Comparison of ENCODE assay signal across 11 mouse cellular contexts in genomic region chr2:101598190-101599181, GRCm38 (mm10). TPM values are rescaled to one million over a fixed set of nuclear protein-coding genes. Genes with fewer than 3 reads are reported as not detected.
DNase-seq lines count a peak whose midpoint lies in the region; ATAC-seq and TF ChIP-seq lines count a peak whose summit lies in the region.
"Had no signal": no experiment of that assay in that cellular context is flagged by ENCODE, and none has a peak within 500 bp of the region (broad histone marks: within the 10 kb centered on the region; RNA-seq: fewer than 3 reads in every experiment).

No protein-coding gene starts in this region.

- intact Hi-C loops in gastrocnemius, postnatal 36 days (cut with DNase I) = no loop called here

- 24% methylated on average over 13 of the region's 13 CpGs for WGBS in forebrain, postnatal 0 days

- no peak overlapping the region for H3K9ac ChIP-seq in forebrain, postnatal 0 days

- peak; percentile 34 for ATAC-seq in forebrain, postnatal 0 days
- ATAC-seq in megakaryocyte, adult 5-6 weeks (ENCODE audit: poor library complexity, severe bottlenecking) = no peak

- no peak overlapping the region for H3K4me3 ChIP-seq in forebrain, postnatal 0 days (ENCODE audit: low read depth, low read length)
- H3K4me3 ChIP-seq: limb, embryonic 10.5 days had no signal

- H3K4me1 ChIP-seq in forebrain, postnatal 0 days (ENCODE audit: insufficient read depth) = 0 out of 2 replicates have a peak, but pooled peaks cover 9% of the 10 kb centered on the region

- no peak for TF ChIP-seq CTCF in forebrain, postnatal 0 days (IDR thresholded peaks at IDR 0.05; ENCODE audit: low read depth)

- peak; percentile 16 for DNase-seq in kidney, adult 18-20 months
- DNase-seq in kidney, postnatal 14 days = no peak
- DNase-seq in thymus, postnatal 4 days = peak; percentile 13
- DNase-seq in thymus, adult 18-20 months = no peak
- peak; percentile 63 for DNase-seq in forebrain, postnatal 0 days
- DNase-seq in adrenal gland, postnatal 4 days (ENCODE audit: low spot score in 2 of 2) = no peak
- no peak for DNase-seq in gastrocnemius, postnatal 36 days
- DNase-seq: lung, postnatal 36 days had no signal

- H3K27me3 ChIP-seq in forebrain, postnatal 0 days (ENCODE audit: insufficient read depth, low read length) = no peaks in the 10 kb centered on the region

- peak overlapping the region; percentile 22; the same call in 1 of the 2 replicates for H3K27ac ChIP-seq in forebrain, postnatal 0 days (ENCODE audit: low read depth, low read length)
- H3K27ac ChIP-seq: limb, embryonic 10.5 days had no signal

- no peaks in the 10 kb centered on the region for H3K36me3 ChIP-seq in forebrain, postnatal 0 days (ENCODE audit: insufficient read depth)
- H3K36me3 ChIP-seq: limb, embryonic 10.5 days had no signal

- no peaks in the 10 kb centered on the region for H3K9me3 ChIP-seq in forebrain, postnatal 0 days (ENCODE audit: low read length)
- H3K9me3 ChIP-seq: limb, embryonic 10.5 days had no signal

- peak overlapping the region; percentile 31 for H3K4me2 ChIP-seq in forebrain, postnatal 0 days (ENCODE audit: low read depth)

RNA-seq across cellular contexts. Expression of gene Rag2, which starts 26.0 kb away (rescaled TPM):
- total RNA-seq in forebrain, postnatal 0 days (2014; rRNA removed) = not detected in 2 replicates
- polyA plus RNA-seq in forebrain, postnatal 0 days (2015; fragmentation: Nextera tagmentation; extraction: Ambion mirVana) = not detected in 2 replicates
- total RNA-seq in adrenal gland, postnatal 4 days (2021) = not detected
- total RNA-seq in gastrocnemius, postnatal 36 days (2021) = under 1 TPM in 1 of 2 experiments, not detected in 1; 0.48 TPM
- total RNA-seq in megakaryocyte, adult 5-6 weeks (2015) = 0.48 TPM in 1 of 2 replicates, not detected in the other
- not detected in 2 replicates for total RNA-seq in megakaryocyte, adult 5-6 weeks (2017)
- polyA plus RNA-seq: limb, embryonic 10.5 days had no signal

RNA-seq across cellular contexts. Expression of gene Rag1, which starts 50.8 kb away (rescaled TPM):
- 0.23 and 0.43 TPM in 2 replicates for total RNA-seq in forebrain, postnatal 0 days (2014; rRNA removed)
- 0.04 and 0.10 TPM in 2 replicates for polyA plus RNA-seq in forebrain, postnatal 0 days (2015; fragmentation: Nextera tagmentation; extraction: Ambion mirVana)
- total RNA-seq in adrenal gland, postnatal 4 days (2021) = under 1 TPM; 0.17 to 0.31 TPM
- 1 to 10 TPM in 1 of 2 experiments, not detected in 1; 3.5 TPM for total RNA-seq in gastrocnemius, postnatal 36 days (2021)
- total RNA-seq in megakaryocyte, adult 5-6 weeks (2015) = 0.05 TPM in 1 of 2 replicates, not detected in the other
- 0.04 and 0.77 TPM in 2 replicates for total RNA-seq in megakaryocyte, adult 5-6 weeks (2017)
- total RNA-seq: granulocyte monocyte progenitor cell, adult 5-6 weeks had no signal

RNA-seq across cellular contexts. Expression of gene B230118H07Rik, which starts 50.8 kb away (rescaled TPM):
- total RNA-seq in forebrain, postnatal 0 days (2014; rRNA removed) = 20.0 and 29.5 TPM in 2 replicates
- polyA plus RNA-seq in forebrain, postnatal 0 days (2015; fragmentation: Nextera tagmentation; extraction: Ambion mirVana) = 52.0 and 61.3 TPM in 2 replicates
- 10 to 100 TPM; 30.9 to 41.7 TPM for total RNA-seq in adrenal gland, postnatal 4 days (2021)
- 10 to 100 TPM; 57.9 to 81.9 TPM for total RNA-seq in gastrocnemius, postnatal 36 days (2021)
- 21.2 and 22.0 TPM in 2 replicates for total RNA-seq in megakaryocyte, adult 5-6 weeks (2015)
- 17.8 and 19.7 TPM in 2 replicates for total RNA-seq in megakaryocyte, adult 5-6 weeks (2017)

Comparison
In these comparisons a context has a peak if more than half of its experiments do, and no peak if none do; other contexts are left out.
1. DNase-seq: peak in kidney, adult 18-20 months (single experiment), thymus, postnatal 4 days (single experiment) and forebrain, postnatal 0 days (single experiment); none in kidney, postnatal 14 days (single experiment), thymus, adult 18-20 months (0 of 2), adrenal gland, postnatal 4 days (0 of 2) and gastrocnemius, postnatal 36 days (0 of 2).